Mouse (Mus musculus): ENCODE results near the gene Ccdc182. TPM values are rescaled to one million over a fixed set of nuclear protein-coding genes. Genes with fewer than 3 reads are reported as not detected.

Gene Ccdc182
- not detected in 2 replicates for total RNA-seq (2021)
- long read RNA-seq, experiment 1: 0 reads
- long read RNA-seq, experiment 2: 0 reads

- no peak for DNase-seq
These were observed at the start of gene Ccdc182 for GRCm38 (mm10) chr11:88293631-88294393. TSS of gene Ccdc182 (plus strand) at chr11:88294058.

GRCm38 (mm10) chr11:88245581-88246170, 48.2 kb upstream of the Ccdc182 start:
- no peak for DNase-seq

GRCm38 (mm10) chr11:88248636-88249035, 45.2 kb upstream of the Ccdc182 start:
- no peak for DNase-seq

- DNase-seq: no peak
These were observed 43.3 kb upstream of the Ccdc182 start for GRCm38 (mm10) chr11:88250568-88250967.

- no peak for DNase-seq
These were observed 42.6 kb upstream of the Ccdc182 start for GRCm38 (mm10) chr11:88251295-88251694.

GRCm38 (mm10) chr11:88251972-88252766, 41.7 kb upstream of the Ccdc182 start:
- DNase-seq: peak; percentile 94

- peak; percentile 37 for DNase-seq
These were observed 40.9 kb upstream of the Ccdc182 start for GRCm38 (mm10) chr11:88252767-88253513.

GRCm38 (mm10) chr11:88253514-88254167, 40.2 kb upstream of the Ccdc182 start:
- DNase-seq: no peak

GRCm38 (mm10) chr11:88257700-88258099, 36.2 kb upstream of the Ccdc182 start:
- no peak for DNase-seq

- DNase-seq: no peak
These were observed 35.6 kb upstream of the Ccdc182 start for GRCm38 (mm10) chr11:88258212-88258611.

- peak; percentile 57 for DNase-seq
These were observed 33.4 kb upstream of the Ccdc182 start for GRCm38 (mm10) chr11:88260463-88260862.

GRCm38 (mm10) chr11:88264889-88265288, 29.0 kb upstream of the Ccdc182 start:
- no peak for DNase-seq

GRCm38 (mm10) chr11:88266311-88266710, 27.5 kb upstream of the Ccdc182 start:
- no peak for DNase-seq

- no peak for DNase-seq
These were observed 22.0 kb upstream of the Ccdc182 start for GRCm38 (mm10) chr11:88271870-88272269.

GRCm38 (mm10) chr11:88274111-88274879, 19.6 kb upstream of the Ccdc182 start:
- no peak for DNase-seq

GRCm38 (mm10) chr11:88274901-88275498, 18.9 kb upstream of the Ccdc182 start:
- DNase-seq: no peak

- DNase-seq: no peak
These were observed 17.9 kb upstream of the Ccdc182 start for GRCm38 (mm10) chr11:88275949-88276348.

- peak; percentile 77 for DNase-seq
These were observed 17.1 kb upstream of the Ccdc182 start for GRCm38 (mm10) chr11:88276534-88277308.

GRCm38 (mm10) chr11:88279006-88279405, 14.9 kb upstream of the Ccdc182 start:
- no peak for DNase-seq

- no peak for DNase-seq
These were observed 13.4 kb upstream of the Ccdc182 start for GRCm38 (mm10) chr11:88280426-88280836.
